Mouse (Mus musculus): ENCODE data around the gene Noxo1.

DNA sequence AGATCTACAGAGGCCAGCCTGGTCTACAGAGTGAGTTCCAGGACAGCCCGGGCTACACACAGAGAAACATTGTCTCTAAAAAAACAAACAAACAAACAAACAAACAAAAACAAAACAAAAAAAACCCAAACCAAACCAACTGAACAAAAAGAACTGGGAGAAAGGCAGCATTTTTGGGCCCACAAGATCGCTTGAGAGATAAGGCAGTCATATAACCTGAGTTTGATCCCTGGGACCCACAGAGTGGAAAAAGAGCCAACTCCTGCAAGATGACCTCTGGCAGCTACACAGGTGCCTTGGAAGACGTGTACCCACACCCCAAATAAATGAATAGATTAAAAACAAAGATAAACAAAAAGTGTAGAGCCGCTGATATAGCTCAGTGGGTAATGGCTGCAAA is 41.1 kb upstream of the Noxo1 start:
- TF ChIP-seq POLR2A (IDR thresholded peaks at IDR 0.05; ENCODE audit: control insufficient read depth, low read depth, low read length) (no peak), CTCF (IDR thresholded peaks at IDR 0.05; ENCODE audit: control insufficient read depth, insufficient read depth, insufficient replicate concordance, low read depth, low read length) (no peak)

All from testis, adult 2 months (tissue).